Mouse (Mus musculus): ENCODE results near the gene Mdk.
A peak's percentile ranks its signal among the peaks of the same experiment; 100 is the strongest.

Gene Mdk

DNA sequence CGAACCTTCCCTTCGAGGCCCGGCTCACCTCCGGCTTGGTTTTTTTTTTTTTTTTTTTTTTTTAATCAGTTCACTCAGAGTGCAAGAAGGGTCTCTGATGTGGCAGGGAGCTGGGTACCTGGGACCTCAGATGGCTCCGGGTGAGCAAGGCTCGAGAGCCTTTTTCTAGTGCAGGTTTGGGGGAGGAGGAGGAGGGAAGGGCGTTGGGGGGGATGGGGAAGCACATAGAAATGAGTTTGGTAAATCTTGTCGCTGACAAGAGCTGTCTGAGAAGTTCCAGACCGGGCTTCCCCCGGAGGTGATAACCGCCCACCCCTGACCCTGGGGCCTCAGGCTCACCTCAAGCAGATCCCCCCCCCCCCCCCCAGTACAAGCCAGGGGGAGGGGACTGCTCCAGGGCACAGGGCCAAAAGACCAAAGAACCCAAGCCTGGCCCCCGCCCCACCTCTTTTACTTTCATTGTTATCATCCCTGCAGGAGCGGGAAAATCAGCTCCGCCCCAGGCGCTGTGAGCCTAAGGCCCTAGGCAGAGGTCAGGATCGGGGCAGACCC is at the start of gene Mdk:
Gene Mdk, minus strand, starts transcription at position 138 of the 552 bp plus-strand sequence.
- no peak for DNase-seq

DNA sequence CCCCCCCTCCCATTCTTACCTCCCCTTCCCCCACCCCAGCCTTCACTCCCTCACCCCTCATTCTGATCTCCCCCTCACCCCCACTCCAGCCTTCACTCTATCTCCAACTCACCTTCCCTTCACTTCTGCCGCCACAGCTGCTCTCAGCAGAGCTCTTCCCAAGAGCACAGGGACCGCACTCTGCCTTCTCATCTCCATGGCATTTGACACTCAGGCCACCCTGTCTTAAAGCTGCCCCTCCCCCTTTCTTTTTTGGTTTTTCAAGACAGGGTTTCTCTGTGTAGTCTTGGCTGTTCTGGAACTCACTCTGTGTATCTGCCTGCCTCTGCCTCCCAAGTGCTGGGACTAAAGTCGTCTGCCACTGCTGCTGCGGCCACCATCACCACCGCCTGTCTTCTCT is 48.7 kb upstream of the Mdk start:
- DNase-seq = no peak

DNA sequence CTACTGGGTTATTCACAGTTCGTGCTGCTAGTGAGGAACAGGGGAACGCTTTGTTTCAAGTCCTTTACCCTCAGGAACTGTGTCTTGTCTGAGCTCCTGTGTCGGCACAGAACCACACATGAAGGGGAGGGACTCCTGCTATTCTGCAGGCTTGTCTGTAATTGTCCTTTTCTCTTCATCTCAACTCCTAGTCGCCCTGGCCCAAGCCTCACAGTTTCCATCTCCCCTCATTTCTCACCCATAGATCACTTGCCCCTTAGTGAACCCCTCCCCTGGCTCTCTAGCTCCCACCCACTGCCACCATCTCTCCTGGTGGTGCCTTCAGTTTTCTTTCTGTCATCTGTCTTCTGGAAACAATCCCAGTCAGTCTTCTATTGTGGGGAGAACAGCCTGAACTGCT is 48.1 kb upstream of the Mdk start:
- DNase-seq = no peak

DNA sequence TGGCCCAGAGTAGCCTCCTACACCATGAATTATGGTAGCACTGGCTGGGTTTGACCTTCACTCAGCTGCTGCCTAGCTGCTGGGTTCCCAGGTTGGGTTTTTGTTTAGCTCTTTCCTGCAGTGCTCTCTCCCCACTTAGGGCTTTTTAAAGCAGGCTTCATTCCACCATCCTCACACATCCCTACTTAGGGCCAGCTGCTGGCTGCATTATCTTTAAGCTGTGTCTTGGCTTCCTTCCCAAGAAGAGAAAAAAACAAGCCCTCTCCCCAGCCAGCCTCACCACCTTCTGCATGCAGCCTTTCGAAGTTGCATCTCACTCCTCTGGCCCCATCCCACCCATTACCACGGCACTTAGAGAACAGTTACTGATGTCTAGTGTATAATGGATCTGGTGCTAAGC is 46.5 kb upstream of the Mdk start:
- no peak for DNase-seq

DNA sequence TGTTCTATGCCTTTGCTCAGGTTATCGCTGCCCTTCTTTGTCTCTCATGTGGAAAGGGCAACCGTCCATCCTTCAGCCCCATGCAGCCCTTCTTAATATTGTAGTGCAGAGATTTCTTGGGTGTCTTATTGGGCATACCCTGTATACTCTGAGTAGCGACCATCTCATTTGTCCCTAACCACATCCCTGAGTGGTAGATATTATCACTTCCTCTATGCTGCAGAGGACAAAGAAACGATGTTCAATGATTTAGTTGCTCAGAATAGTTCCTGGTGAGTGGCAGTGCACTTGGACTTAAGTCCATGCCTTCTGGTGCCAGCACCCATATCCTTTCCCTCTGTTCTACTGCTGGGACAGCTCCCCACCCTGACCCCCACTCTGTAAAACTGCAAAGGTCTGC is 45.9 kb upstream of the Mdk start:
- no peak for DNase-seq

DNA sequence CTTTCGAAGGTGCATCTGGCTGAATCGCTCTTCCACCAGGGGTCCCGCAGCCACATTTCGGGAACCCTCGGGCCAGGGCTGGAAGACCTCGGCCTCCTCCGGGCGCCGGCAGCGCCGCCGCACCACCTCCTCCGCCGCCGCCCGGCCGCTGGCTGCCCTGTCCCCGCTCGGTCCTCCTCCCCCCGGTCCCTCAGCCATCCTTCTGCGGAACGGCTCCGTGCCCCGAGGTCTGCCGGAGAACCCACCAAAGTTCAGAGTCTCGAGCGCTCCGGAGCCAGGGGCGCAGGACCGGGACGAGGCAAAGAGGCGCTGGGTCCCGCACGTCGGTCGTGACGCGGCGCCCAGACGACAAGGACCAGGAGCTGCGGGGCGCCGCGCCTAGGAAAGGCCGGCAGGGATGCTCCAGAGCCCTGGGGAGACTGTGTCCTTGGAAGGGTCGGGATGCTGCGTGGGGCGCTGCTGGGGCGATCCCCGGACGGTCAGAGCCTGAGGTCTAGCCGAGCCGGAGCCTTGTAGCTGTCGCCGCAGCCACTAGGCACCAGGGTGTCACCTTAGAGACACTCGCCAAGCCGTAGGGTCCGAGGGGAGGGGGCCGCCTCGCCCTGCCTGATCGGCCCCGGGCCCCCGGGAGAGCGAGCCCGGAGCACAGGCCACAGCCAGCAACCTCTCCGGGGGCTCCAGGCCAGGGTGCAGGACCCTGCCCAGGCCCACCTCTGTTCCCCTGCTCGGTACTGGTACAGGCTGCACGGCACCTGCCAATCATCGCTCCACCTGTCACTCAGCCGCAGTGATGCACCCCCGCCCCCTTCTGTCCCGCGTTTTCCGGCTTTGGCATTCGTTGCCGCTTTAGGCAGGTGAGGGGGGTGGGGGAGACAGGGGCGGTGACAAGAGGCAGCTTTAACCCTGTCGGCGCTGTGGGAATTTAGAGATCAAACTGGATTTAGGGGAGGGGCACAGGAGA is 43.8 kb upstream of the Mdk start, which contains the start of gene Dgkz:
Gene Dgkz, minus strand, starts transcription at position 284 of the 961 bp plus-strand sequence.
- peak; percentile 43 to 46 for DNase-seq

DNA sequence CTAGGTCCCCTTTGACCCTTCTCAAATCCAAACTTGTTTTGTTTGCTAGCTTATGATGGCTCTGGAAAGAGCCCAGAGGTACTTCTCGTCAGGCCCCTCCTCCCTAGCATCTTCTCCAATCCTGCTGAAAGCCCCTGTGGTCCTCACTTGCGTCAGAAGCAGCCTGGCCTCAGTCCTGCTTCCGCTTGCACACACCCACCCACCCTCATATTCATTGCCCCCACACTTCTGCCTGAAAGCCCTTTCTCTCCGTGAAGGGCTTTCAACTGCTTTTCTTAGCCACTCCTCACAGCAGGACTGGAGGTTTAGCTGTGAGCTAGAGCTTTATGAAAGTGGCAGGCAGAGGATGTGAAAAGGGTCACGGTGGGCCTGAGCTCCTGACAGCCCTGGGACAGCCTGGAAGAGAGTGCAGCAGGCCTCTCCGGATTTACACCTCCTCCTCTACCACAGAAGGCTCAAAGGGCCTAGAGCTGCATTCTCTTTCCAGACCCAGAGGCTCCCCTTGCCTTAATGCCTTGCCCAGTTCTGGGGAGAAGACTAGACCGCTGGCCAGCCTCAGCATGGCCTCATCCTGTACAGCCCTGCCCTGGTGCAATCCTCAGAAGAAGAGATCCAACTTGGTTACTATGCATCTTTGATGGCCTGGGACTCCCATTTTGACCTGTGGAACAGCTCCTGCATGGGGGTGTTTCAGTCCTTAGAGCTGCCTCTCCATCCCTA is 41.5 kb upstream of the Mdk start:
- no peak for DNase-seq

DNA sequence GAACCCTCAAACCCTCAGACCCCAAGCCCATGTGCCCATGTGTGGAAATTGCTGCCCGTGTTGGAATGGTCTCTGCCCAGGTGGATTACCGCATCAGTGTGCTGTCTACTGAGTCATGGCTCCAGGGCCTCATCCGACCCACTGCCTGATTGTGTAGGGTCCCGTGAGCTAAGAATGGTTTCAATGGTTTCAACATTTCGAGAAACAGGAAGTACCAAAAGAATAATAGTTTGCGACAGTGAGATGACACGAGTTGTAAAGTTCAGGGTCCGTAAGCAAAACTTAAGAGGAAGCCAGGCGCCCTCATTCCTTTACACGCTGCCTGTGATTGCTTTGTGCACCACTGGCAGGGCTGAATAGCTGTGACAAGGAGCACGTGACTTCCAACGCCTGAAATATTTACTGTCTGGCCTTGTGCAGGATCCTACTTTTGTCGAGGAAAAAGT is 40.0 kb upstream of the Mdk start:
- peak; percentile 69 to 70 for DNase-seq

DNA sequence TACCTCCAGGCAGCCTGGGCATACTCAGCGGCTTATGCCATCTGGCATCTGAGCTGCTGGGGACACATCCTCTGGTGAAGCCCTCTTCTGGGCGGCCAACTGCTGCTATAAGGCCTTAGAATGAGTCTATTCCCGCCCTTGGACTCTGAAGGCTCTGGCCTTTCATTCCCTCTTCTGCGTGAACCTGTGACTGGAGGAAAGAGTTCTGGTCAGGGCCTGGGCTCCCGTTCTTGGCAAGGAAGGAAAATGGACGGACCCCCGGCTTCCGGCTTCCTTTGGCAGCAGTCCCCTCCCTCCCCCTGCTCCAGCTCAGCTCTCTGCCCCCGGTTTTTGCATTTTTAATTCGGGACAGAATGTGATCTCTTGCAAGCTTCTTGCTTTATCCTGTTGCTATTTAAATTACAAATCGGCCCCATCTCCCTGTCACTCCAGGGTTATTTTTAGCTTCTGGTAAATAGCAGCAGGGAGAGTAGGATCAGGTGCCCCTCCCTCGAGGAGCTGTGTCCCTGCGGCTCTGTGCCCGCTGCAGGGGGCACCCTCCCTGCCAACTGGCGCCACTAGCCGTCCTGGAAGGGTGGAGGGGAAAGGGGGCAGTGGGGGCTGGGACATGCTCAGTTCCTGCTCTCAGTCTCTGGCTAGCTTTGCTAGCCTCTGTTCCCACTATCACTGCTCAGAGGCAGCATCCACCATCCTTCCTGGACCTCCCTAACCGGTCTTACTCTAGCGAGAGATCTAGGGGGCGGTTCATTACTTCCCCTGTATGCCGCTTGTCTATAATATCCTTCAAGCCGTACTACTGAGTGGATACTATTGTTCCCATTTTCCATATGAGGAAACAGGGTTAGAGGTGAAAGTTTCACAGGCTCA is 39.4 kb upstream of the Mdk start:
- no peak for DNase-seq

DNA sequence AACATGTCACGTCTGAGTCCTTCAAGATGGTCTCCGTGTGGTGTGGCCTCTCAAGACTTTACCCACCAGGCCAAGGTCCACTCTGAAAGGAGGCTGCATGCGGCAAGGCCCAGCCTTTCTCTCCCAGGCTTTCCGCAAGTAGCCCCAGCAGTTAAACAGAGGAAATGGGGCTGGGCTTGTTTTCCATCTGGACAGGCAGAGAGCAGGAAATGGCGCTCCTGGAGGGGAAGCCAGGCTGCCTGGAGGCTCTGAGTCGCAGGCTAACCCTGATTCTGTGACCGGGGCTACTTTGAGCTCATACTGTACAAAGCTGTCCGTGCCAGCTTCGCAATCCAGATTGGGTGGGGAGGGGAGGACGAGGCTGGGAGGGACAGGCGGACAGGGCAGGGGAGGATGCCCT is 35.9 kb upstream of the Mdk start:
- DNase-seq = no peak

DNA sequence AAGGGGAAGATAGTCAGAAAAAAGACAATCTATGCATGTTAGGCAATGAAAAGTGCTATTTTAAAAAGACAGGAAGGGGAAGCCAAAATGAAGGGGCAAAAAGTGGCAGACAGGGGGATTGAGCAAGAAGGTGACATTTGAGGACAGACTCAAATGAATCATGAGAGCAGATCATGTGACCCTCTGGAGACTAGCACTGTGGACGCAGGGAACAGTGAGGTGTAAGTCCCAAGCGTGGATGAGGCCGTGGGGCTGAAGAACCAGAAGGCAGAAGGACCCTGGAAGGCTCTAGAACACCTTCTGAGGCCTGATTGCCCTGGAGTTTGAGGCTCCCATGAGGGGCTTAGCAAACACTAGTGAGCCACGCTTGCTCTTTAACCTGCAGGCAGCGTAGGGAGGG is 34.3 kb upstream of the Mdk start:
- no peak for DNase-seq

DNA sequence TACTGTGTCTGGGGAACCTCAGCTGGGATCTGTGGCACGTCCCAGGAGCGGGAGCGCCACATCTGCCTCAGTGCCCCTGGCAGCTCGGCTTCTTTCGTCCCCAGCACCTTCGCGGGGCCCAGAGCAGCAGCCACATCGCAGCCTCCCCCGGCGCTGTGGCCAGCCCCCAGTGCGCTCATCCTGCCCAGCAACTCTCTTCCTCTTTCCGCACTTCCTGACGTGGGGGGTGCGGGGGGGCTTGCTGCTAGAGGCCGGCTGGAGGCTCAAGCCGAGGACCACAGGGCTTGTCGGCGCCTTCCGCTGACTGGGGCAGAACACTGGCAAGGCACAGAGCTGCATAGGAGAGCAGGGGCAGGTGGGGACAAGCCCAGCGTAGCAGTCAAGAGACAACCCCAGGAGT is 33.3 kb upstream of the Mdk start:
- DNase-seq = peak; percentile 75 to 77

DNA sequence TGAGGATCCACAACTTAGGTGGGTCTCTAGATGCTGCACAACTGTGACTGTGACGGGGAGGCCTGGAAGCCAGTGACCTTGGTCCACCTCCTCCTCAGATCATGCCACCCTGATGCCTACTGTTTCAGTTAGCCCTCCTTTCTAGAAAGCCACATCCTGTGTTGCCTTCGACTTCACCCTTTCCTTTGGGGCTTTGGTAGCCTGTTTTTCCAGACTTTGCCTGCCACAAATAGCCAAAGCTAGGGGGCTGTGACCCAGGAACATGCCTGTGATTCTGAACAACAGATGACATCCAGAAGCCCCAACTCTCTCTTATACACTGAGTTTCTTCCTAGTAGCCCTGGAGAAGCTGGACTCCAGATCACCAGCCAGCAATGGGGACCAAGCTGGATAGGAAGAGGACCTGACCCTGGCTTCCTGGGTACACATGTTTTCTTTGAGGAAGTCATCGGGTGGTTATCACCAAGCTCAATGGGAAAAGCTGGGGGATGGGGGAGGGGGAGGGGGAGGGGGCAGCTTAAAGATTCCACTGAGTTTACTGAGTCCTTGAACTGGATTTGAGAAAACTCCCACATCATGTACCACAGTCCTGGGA is 32.6 kb upstream of the Mdk start:
- DNase-seq = no peak

DNA sequence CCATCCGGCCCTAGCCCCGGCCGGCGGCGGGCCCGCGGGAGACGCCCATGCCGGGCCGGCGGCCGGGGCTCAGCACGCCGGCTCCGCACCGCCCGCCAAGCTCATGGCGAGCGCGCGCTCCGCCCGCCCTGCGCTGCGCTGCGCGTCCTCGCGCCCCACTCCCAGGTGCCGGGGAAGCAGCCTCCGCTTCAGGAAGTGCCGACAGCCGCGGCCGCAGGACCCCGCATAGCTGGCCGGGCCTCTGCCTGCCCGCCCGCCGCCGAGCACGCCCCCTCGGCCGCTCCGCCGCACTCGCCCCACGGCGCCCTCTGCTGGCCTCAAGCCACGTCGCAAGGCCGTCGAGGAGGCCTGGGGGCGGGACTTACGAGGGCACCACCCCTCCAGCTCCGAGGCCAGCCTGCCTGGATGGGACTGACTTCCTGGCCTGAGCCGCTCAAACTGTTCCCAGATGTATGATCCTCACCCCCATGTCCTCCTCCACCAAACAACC is 31.4 kb upstream of the Mdk start:
- DNase-seq = peak; percentile 98 to 99

DNA sequence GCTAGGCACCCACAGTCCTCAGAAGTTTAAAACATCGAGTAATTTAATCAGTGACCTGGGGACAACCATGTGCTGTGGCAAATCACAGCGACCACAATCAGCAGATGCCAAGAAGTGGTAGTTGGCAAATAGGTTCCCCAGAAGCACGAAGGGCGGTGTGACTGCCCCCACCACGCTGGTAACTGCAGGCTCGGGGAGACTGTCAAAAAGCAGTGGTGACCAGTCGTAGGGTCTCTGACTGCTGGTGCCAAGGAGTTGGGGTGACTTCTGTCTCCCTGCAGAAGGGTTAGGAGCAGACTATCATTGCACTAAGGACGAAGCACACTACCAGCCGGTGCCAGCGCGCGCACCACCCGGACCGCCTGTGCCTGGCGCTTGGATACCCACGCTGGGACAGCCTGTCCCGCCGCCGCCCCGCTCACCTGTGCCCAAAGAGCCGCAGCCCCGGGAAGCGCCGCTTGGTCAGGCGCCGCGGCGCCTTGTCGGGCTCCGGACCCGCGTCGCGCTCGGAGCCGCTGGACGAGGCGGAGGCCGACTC is 30.8 kb upstream of the Mdk start:
- peak; percentile 44 to 46 for DNase-seq

DNA sequence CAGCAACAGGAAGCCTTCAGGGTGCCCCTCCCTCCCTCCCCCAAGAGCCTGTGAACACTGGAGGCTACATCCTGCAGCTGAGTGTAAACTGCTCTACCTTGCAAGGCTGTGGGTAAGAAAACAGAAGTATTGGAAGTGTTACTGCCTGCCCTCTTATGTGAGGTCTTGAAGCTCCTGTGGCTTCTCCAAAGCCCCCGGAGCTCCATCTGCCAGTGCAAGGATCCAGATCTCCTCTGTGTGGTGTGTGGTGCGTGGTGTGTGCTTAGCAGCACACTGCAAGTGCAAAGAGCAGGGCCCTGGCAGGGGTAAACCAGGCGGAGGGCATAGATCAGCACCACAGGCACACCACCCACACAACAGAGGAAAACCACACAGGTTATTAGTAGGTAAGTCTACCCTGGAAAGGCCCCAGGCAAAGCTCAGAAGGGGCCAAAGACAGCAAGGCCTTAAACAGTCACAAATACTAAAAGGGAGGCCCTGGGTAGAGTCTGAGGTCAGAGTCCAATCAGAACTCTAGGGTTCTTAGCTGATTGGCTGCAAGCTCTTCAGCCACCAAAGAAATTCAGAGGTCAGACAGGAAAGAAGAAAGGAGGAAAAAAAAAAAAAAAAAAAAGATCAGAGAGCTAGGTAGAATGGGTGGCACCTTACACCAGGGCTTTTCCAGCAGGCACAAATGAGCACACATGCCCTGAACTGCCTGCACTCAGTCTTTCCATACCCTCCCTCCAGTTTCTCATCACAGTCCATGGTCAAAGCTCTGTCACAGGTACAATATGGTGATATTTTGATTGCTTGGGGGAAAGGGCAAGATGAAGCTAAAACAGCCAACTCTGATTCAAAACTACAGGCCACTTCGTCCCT is 30.0 kb upstream of the Mdk start:
- DNase-seq = peak; percentile 36 to 45

DNA sequence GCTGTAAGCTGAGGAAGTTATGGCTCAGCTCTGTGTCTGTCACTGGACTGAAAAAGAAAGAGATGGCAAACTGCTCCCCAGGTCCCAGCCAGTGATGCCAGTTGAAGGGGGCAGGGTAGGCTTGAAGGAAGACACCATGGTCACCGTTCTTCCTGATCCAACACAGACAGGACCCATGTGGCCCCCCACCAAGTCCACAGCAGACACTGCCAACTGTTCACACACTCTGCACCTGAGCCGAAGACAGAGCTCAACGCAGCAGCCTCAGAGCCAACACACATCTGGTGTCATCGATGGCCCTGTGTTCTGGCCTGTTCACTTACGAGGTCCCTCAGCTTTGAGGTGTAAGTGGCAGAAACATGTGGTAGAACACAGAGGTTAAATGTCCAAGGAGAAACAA is 28.4 kb upstream of the Mdk start:
- no peak for DNase-seq

DNA sequence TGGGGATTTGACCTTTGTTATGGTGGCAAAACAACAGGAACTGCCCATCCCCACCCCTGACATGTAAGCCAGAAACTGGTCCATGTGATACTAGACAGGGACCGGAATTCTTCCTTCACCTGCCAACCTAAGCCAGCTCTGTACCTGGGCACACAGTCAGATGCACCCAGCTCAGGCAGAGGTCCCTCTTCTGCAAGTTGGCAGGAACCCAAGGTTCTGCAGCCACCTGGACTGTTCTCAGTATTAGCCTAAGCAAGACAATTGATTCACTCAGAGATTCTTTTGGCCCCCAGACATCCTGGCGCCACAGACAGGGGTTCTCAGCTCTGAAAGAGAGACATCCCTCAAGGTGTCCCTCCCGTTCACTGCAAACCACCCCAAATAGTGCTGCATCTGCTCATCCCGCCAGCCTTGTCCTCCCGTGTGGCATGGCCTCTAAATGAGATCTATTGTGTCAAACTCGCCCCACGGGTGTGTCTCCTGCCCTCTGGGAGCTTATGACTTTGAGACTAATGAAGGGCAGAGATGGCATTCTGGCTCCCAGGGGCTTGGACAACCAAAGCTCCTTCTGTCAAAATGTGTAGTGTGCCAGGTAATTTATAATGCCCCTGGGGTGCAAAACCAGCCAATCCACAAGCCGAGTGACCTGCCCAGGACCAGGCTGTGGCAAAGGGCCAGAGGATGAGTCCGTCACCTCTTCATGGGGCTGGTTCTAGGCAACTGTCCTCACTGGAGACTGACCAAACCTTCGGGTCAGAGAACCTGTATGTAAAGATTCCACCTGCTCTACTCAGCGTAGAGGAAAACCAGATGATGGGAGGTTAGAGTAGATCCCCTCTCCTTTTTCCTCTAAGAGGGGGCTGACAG is 27.7 kb upstream of the Mdk start:
- DNase-seq = no peak

DNA sequence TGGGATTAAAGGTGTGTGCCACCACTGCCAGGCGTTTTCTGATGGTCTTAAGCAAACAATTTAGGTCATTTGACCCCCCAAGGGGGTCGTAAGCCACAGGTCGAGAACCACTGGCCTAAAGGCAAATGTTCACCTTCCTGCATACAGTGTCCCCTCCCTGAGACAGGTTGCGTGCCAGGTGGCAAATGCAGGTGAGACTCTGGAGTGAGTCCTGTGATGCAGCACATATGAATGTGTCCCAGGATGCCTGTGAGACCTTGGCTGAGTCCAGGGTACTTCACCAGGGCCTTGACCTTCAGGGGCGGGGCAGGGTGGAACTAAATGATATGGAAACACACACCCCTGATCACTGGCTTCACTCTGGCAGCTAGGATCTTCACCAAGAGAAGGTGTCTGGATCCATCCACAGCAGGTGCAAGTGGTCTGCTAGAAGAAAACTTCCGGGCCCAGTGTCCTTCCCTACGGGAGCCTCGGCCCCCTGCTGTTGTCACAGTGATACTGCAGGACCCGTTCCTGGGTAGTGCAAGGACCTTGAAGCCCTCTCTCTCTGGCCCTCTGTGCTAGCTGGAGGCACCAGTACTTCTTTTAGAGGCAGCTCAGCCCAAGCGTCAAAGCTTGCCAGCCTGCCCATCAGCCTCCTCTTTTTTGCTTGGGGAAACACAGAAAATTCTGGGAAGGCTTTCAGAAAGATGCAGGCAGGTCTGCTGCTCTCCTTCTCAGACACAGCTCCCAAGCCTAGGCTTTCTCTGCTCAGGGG is 26.8 kb upstream of the Mdk start:
- peak; percentile 61 to 66 for DNase-seq
